Mouse (Mus musculus): ENCODE measurements at regions not wholly inside any gene's neighbourhood (a gene's known extent, or its start where the extent isn't known, plus 50 kb on each side); places are given as distances from the start of the nearest gene placed in this dataset.
"Not testable (repeated sequence)": the region's sequence is repeated elsewhere in the genome, so short reads cannot be mapped to it uniquely, and the experiment has no call there.

GRCm38 (mm10) chr14:102790916-102791315, 191.5 kb downstream of the Kctd12 start:
- no peak for DNase-seq

- DNase-seq: no peak
These were observed 200.2 kb downstream of the Kctd12 start for GRCm38 (mm10) chr14:102782227-102782626.

GRCm38 (mm10) chr14:102769716-102770115, 212.7 kb downstream of the Kctd12 start:
- peak; percentile 72 for DNase-seq

GRCm38 (mm10) chr14:102748687-102749086, 233.8 kb downstream of the Kctd12 start:
- peak; percentile 8 for DNase-seq

GRCm38 (mm10) chr14:102742331-102742730, 240.1 kb downstream of the Kctd12 start:
- DNase-seq: no peak

- DNase-seq: no peak
These were observed 245.8 kb downstream of the Kctd12 start for GRCm38 (mm10) chr14:102736656-102737055.

GRCm38 (mm10) chr14:102733718-102734117, 248.7 kb downstream of the Kctd12 start:
- DNase-seq: not testable (repeated sequence)

GRCm38 (mm10) chr14:102731746-102732145, 250.7 kb downstream of the Kctd12 start:
- no peak for DNase-seq

GRCm38 (mm10) chr14:102722633-102723032, 259.8 kb downstream of the Kctd12 start:
- DNase-seq: no peak

- DNase-seq: no peak
These were observed 263.9 kb downstream of the Kctd12 start for GRCm38 (mm10) chr14:102718558-102718957.

- DNase-seq: no peak
These were observed 269.8 kb downstream of the Kctd12 start for GRCm38 (mm10) chr14:102712600-102712999.

- no peak for DNase-seq
These were observed 275.6 kb downstream of the Kctd12 start for GRCm38 (mm10) chr14:102706704-102707336.

- DNase-seq: no peak
These were observed 281.3 kb downstream of the Kctd12 start for GRCm38 (mm10) chr14:102701108-102701507.

GRCm38 (mm10) chr14:102700457-102700856, 282.0 kb downstream of the Kctd12 start:
- DNase-seq: no peak

- no peak for DNase-seq
These were observed 283.4 kb downstream of the Kctd12 start for GRCm38 (mm10) chr14:102699015-102699414.

GRCm38 (mm10) chr14:102686791-102687190, 295.6 kb downstream of the Kctd12 start:
- no peak for DNase-seq

- no peak for DNase-seq
These were observed 305.9 kb downstream of the Kctd12 start for GRCm38 (mm10) chr14:102676582-102676981.

- DNase-seq: no peak
These were observed 307.8 kb downstream of the Kctd12 start for GRCm38 (mm10) chr14:102674635-102675034.

GRCm38 (mm10) chr14:102673724-102674123, 308.7 kb downstream of the Kctd12 start:
- DNase-seq: no peak

- DNase-seq: no peak
These were observed 319.2 kb downstream of the Kctd12 start for GRCm38 (mm10) chr14:102663240-102663639.

- DNase-seq: no peak
These were observed 322.1 kb downstream of the Kctd12 start for GRCm38 (mm10) chr14:102660351-102660750.

- no peak for DNase-seq
These were observed 326.2 kb downstream of the Kctd12 start for GRCm38 (mm10) chr14:102656235-102656634.

GRCm38 (mm10) chr14:102629601-102630000, 352.8 kb downstream of the Kctd12 start:
- no peak for DNase-seq

- no peak for DNase-seq
These were observed 360.9 kb downstream of the Kctd12 start for GRCm38 (mm10) chr14:102621546-102621945.

GRCm38 (mm10) chr14:102619056-102619455, 363.4 kb downstream of the Kctd12 start:
- no peak for DNase-seq
